Comparison of ENCODE assay signal across 16 mouse cellular contexts in genomic region chr16:19979755-19980154, GRCm38 (mm10). TPM values are rescaled to one million over a fixed set of nuclear protein-coding genes. Genes with fewer than 3 reads are reported as not detected.
DNase-seq lines count a peak whose midpoint lies in the region; ATAC-seq and TF ChIP-seq lines count a peak whose summit lies in the region.
"Had no signal": no experiment of that assay in that cellular context is flagged by ENCODE, and none has a peak within 500 bp of the region (broad histone marks: within the 10 kb centered on the region; RNA-seq: fewer than 3 reads in every experiment).

No protein-coding gene starts in this region.

- intact Hi-C loops in gastrocnemius, adult 2 months (cut with DNase I) = no loop called here

- TF ChIP-seq RAD21 in CH12.LX (IDR thresholded peaks at IDR 0.05; ENCODE audit: low read depth, low read length) = no peak

- no peaks in the 10 kb centered on the region for H3K36me3 ChIP-seq in kidney, embryonic 15.5 days
- H3K36me3 ChIP-seq in CH12.LX (replicated peaks in 1 of 2; ENCODE audit: control insufficient read depth in 1 of 2, insufficient read depth in 1 of 2, low read length in 1 of 2) = peaks cover 0 to 20% of the 10 kb centered on the region in 2 experiments
- H3K36me3 ChIP-seq in liver, embryonic 11.5 days (ENCODE audit: control insufficient read depth, insufficient read depth, low read length) = no peaks in the 10 kb centered on the region
- H3K36me3 ChIP-seq: embryonic facial prominence, embryonic 10.5 days; hindbrain, embryonic 10.5 days; intestine, embryonic 15.5 days; neural tube, embryonic 12.5 days had no signal

- H3K9ac ChIP-seq in kidney, embryonic 15.5 days = no peak overlapping the region
- no peak overlapping the region for H3K9ac ChIP-seq in CH12.LX (ENCODE audit: insufficient read depth, low read depth)
- H3K9ac ChIP-seq in liver, embryonic 11.5 days (ENCODE audit: low read depth, low read length) = no peak overlapping the region
- H3K9ac ChIP-seq: intestine, embryonic 15.5 days; neural tube, embryonic 12.5 days had no signal

- no peak for TF ChIP-seq POLR2A in CH12.LX (IDR thresholded peaks at IDR 0.05; ENCODE audit: low read depth, low read length)

- TF ChIP-seq CTCF in gastrocnemius, adult 2 months (IDR thresholded peaks at IDR 0.05) = no peak
- no peak for TF ChIP-seq CTCF in CH12.LX (conservative IDR thresholded peaks at IDR 0.05 in 1 of 2, IDR thresholded peaks at IDR 0.05 in 1 of 2; ENCODE audit: low read depth in 2 of 2, low read length in 2 of 2)

- no peak overlapping the region for H3K4me3 ChIP-seq in gastrocnemius, adult 2 months
- no peak overlapping the region for H3K4me3 ChIP-seq in kidney, embryonic 15.5 days (replicated peaks)
- peak overlapping the region in 1 of 3 experiments; percentile 65 for H3K4me3 ChIP-seq in CH12.LX (replicated peaks in 1 of 3; ENCODE audit: low read depth in 2 of 3, low read length in 2 of 3, poor library complexity in 1 of 3)
- H3K4me3 ChIP-seq in liver, embryonic 11.5 days (ENCODE audit: low read depth, low read length) = no peak overlapping the region
- H3K4me3 ChIP-seq: embryonic facial prominence, embryonic 10.5 days; hindbrain, embryonic 10.5 days; intestine, embryonic 15.5 days; neural tube, embryonic 12.5 days had no signal

- no peak for DNase-seq in gastrocnemius, adult 2 months
- no peak for DNase-seq in gastrocnemius, postnatal 4 days (ENCODE audit: low spot score in 2 of 2)
- no peak for DNase-seq in kidney, adult 8-10 months
- DNase-seq in CH12.LX (ENCODE audit: extremely low read depth) = no peak
- DNase-seq in liver, embryonic 11.5 days (ENCODE audit: low spot score) = no peak
- no peak for DNase-seq in layer of hippocampus, adult 18-20 months (ENCODE audit: low spot score in 2 of 2)
- no peak for DNase-seq in MN1 (ENCODE audit: low spot score)
- DNase-seq: cerebellum, adult 8-10 months; lung, adult 18-20 months had no signal

- H3K9me3 ChIP-seq in kidney, embryonic 15.5 days (replicated peaks) = no peaks in the 10 kb centered on the region
- H3K9me3 ChIP-seq in CH12.LX (replicated peaks; ENCODE audit: low read length) = peaks cover 2% of the 10 kb centered on the region
- H3K9me3 ChIP-seq in liver, embryonic 11.5 days (ENCODE audit: control insufficient read depth, low read length) = no peaks in the 10 kb centered on the region
- H3K9me3 ChIP-seq: embryonic facial prominence, embryonic 10.5 days; hindbrain, embryonic 10.5 days; intestine, embryonic 15.5 days; neural tube, embryonic 12.5 days had no signal

- dilution Hi-C loops in CH12.LX (cut with MboI; ENCODE audit: extremely low pct_ligation_motif_present, extremely low pct_unique_long_range_greater_than_20kb, low sequenced_read_pairs) = no loop called here

- 75% methylated on average over 2 of the region's 2 CpGs for WGBS in kidney, embryonic 15.5 days
- 50% methylated on average over 2 of the region's 2 CpGs for WGBS in liver, embryonic 11.5 days

- H3K4me2 ChIP-seq in kidney, embryonic 15.5 days = no peak overlapping the region
- H3K4me2 ChIP-seq in CH12.LX (ENCODE audit: insufficient read depth, low read depth, poor library complexity, severe bottlenecking) = peak overlapping the region; percentile 34; the same call in 1 of the 2 replicates
- peak overlapping the region; percentile 59 for H3K4me2 ChIP-seq in liver, embryonic 11.5 days
- H3K4me2 ChIP-seq: neural tube, embryonic 12.5 days had no signal

- in situ Hi-C loops in CH12.LX (cut with MboI; ENCODE audit: low pct_ligation_motif_present, low pct_unique_long_range_greater_than_20kb, low sequenced_read_pairs) = loop anchor here (10.0 kb wide), 1 partner anchor 115 kb away; the partner anchor contains the start of gene Klhl24

- H3K27me3 ChIP-seq in kidney, embryonic 15.5 days = no peaks in the 10 kb centered on the region
- no peaks in the 10 kb centered on the region for H3K27me3 ChIP-seq in CH12.LX (replicated peaks)
- H3K27me3 ChIP-seq in liver, embryonic 11.5 days (replicated peaks; ENCODE audit: control insufficient read depth, insufficient read depth, low read length) = no peaks in the 10 kb centered on the region
- H3K27me3 ChIP-seq: intestine, embryonic 15.5 days; neural tube, embryonic 12.5 days had no signal

- no peak for ATAC-seq in kidney, embryonic 15.5 days (replicated peaks; ENCODE audit: low FRiP score)
- no peak for ATAC-seq in liver, embryonic 11.5 days (replicated peaks; ENCODE audit: low FRiP score)
- ATAC-seq: activated CD4-positive, CD25-positive, alpha-beta regulatory T cell, adult 4 months; intestine, embryonic 15.5 days; midbrain, embryonic 16.5 days had no signal

- H3K4me1 ChIP-seq in kidney, embryonic 15.5 days = peaks cover 5% of the 10 kb centered on the region
- peaks cover 10 to 70% of the 10 kb centered on the region in 2 experiments for H3K4me1 ChIP-seq in CH12.LX (ENCODE audit: control insufficient read depth in 1 of 2, insufficient read depth in 2 of 2)
- H3K4me1 ChIP-seq in liver, embryonic 11.5 days (replicated peaks; ENCODE audit: control insufficient read depth, insufficient read depth, low read length) = no peaks in the 10 kb centered on the region; the same call in 1 of the 2 replicates
- H3K4me1 ChIP-seq: embryonic facial prominence, embryonic 10.5 days; hindbrain, embryonic 10.5 days; intestine, embryonic 15.5 days; neural tube, embryonic 12.5 days had no signal

- peaks cover 6% of the 10 kb centered on the region; the same call in 1 of the 2 replicates for H3K79me2 ChIP-seq in CH12.LX (replicated peaks; ENCODE audit: control insufficient read depth, extremely low read depth, insufficient read depth, poor library complexity, severe bottlenecking)

- peak overlapping the region; percentile 31; the same call in 1 of the 2 replicates for H3K27ac ChIP-seq in gastrocnemius, adult 2 months
- peak overlapping the region; percentile 49 for H3K27ac ChIP-seq in kidney, embryonic 15.5 days
- H3K27ac ChIP-seq in CH12.LX (ENCODE audit: insufficient read depth, low read depth) = no peak overlapping the region
- no peak overlapping the region for H3K27ac ChIP-seq in liver, embryonic 11.5 days (ENCODE audit: low read depth, low read length)
- H3K27ac ChIP-seq: embryonic facial prominence, embryonic 10.5 days; hindbrain, embryonic 10.5 days; intestine, embryonic 15.5 days; neural tube, embryonic 12.5 days had no signal

- no peak for TF ChIP-seq EP300 in CH12.LX (IDR thresholded peaks at IDR 0.05; ENCODE audit: low read length)

TF ChIP-seq in CH12.LX, 34 proteins besides CTCF, POLR2A, EP300 and RAD21:
- TF ChIP-seq MAZ (IDR thresholded peaks at IDR 0.05; ENCODE audit: low read depth, low read length) (no peak), JUND (conservative IDR thresholded peaks at IDR 0.05; ENCODE audit: low read depth, low read length) (no peak), SIN3A (IDR thresholded peaks at IDR 0.05; ENCODE audit: low read length) (no peak), ZC3H11A (IDR thresholded peaks at IDR 0.05; ENCODE audit: low read depth, low read length) (no peak), BHLHE40 (IDR thresholded peaks at IDR 0.05; ENCODE audit: low read depth, low read length) (no peak), GABPA (IDR thresholded peaks at IDR 0.05; ENCODE audit: insufficient replicate concordance, low read depth, low read length) (no peak), KAT2A (IDR thresholded peaks at IDR 0.05; ENCODE audit: insufficient replicate concordance, low read length) (no peak), USF2 (conservative IDR thresholded peaks at IDR 0.05; ENCODE audit: low read depth, low read length) (no peak), RCOR1 (conservative IDR thresholded peaks at IDR 0.05; ENCODE audit: low read depth, low read length) (no peak), IRF4 (IDR thresholded peaks at IDR 0.05; ENCODE audit: low read depth, low read length) (no peak)

RNA-seq across cellular contexts. Expression of gene Klhl6, which starts 3.1 kb away (rescaled TPM):
- total RNA-seq in gastrocnemius, adult 2 months (2021) = 1 to 10 TPM in 1 of 2 experiments, under 1 TPM in 1; 0.64 to 1.1 TPM
- 1 to 10 TPM; 6.1 to 6.2 TPM for total RNA-seq in gastrocnemius, postnatal 4 days (2021)
- 15.3 and 17.2 TPM in 2 replicates for polyA plus RNA-seq in kidney, embryonic 15.5 days (2015; fragmentation: Nextera tagmentation; extraction: Ambion mirVana)
- total RNA-seq in CH12.LX (2012; rRNA removed) = 36.9 and 39.2 TPM in 2 replicates
- 66.8 and 71.8 TPM in 2 replicates for total RNA-seq in CH12.LX (2014; rRNA removed)
- polyA plus RNA-seq in CH12.LX (2012; ENCODE audit: insufficient read length, low read depth) = 65.0 and 70.2 TPM in 2 replicates
- 23.1 and 23.4 TPM in 2 replicates for polyA plus RNA-seq in liver, embryonic 11.5 days (2014; fragmentation: Nextera tagmentation; extraction: Ambion mirVana)
- 1 to 10 TPM in 1 of 2 experiments, under 1 TPM in 1; 0.76 to 1.5 TPM for total RNA-seq in layer of hippocampus, adult 18-20 months (2021)

Comparison
In these comparisons a context has a peak if more than half of its experiments do, and no peak if none do; other contexts are left out.
1. H3K27ac ChIP-seq: peak in gastrocnemius, adult 2 months (single experiment) and kidney, embryonic 15.5 days (single experiment); none in CH12.LX (single experiment) and liver, embryonic 11.5 days (single experiment).
2. RNA of gene Klhl6, which starts 3.1 kb away (total RNA-seq): 36.9 to 71.8 TPM in CH12.LX; 6.1 to 6.2 TPM in gastrocnemius, postnatal 4 days, 0.76 to 1.5 TPM in layer of hippocampus, adult 18-20 months and 0.64 to 1.1 TPM in gastrocnemius, adult 2 months; every median in the first group is over 4 times any median in the second.